Mouse (Mus musculus) cerebellum, postnatal 4 days (tissue): ENCODE data around the gene Rab1a.
"Not testable (repeated sequence)": the region's sequence is repeated elsewhere in the genome, so short reads cannot be mapped to it uniquely, and the experiment has no call there.

Experiments
- DNase-seq, 2 experiments: peaks; one replicate each; pipeline ENCODE4 v3.0.0; 2022; ENCODE audit warnings: low spot score in 2 of 2, mixed read lengths in 1 of 2

The Rab1a gene

GRCm38 (mm10) chr11:20217227-20217626, 16.0 kb downstream of the Rab1a start:
- DNase-seq: no peak

GRCm38 (mm10) chr11:20221671-20222070, 20.4 kb downstream of the Rab1a start:
- not testable (repeated sequence) for DNase-seq

- no peak for DNase-seq
These were observed 23.0 kb downstream of the Rab1a start for GRCm38 (mm10) chr11:20224196-20224595.

- no peak for DNase-seq
These were observed 24.7 kb downstream of the Rab1a start for GRCm38 (mm10) chr11:20225938-20226337.

GRCm38 (mm10) chr11:20228666-20229065, 27.4 kb downstream of the Rab1a start:
- no peak for DNase-seq

- no peak for DNase-seq
These were observed 28.1 kb downstream of the Rab1a start for GRCm38 (mm10) chr11:20229311-20229710.

- DNase-seq: no peak
These were observed 29.1 kb downstream of the Rab1a start for GRCm38 (mm10) chr11:20230286-20230685.

GRCm38 (mm10) chr11:20231128-20231878, 30.1 kb downstream of the Rab1a start:
- DNase-seq: no peak

GRCm38 (mm10) chr11:20232016-20232755, 31.0 kb downstream of the Rab1a start:
- no peak for DNase-seq

GRCm38 (mm10) chr11:20234233-20234632, 33.0 kb downstream of the Rab1a start:
- no peak for DNase-seq

GRCm38 (mm10) chr11:20237018-20237417, 35.8 kb downstream of the Rab1a start:
- no peak for DNase-seq

- no peak for DNase-seq
These were observed 36.7 kb downstream of the Rab1a start for GRCm38 (mm10) chr11:20237976-20238375.

- DNase-seq: no peak
These were observed 38.1 kb downstream of the Rab1a start for GRCm38 (mm10) chr11:20239279-20239861.

GRCm38 (mm10) chr11:20240331-20240730, 39.1 kb downstream of the Rab1a start:
- no peak for DNase-seq

GRCm38 (mm10) chr11:20241311-20241710, 40.1 kb downstream of the Rab1a start:
- DNase-seq: no peak

- DNase-seq: no peak
These were observed 41.3 kb downstream of the Rab1a start for GRCm38 (mm10) chr11:20242366-20243056.

- DNase-seq: no peak
These were observed 42.1 kb downstream of the Rab1a start for GRCm38 (mm10) chr11:20243214-20243913.

- DNase-seq: no peak
These were observed 43.4 kb downstream of the Rab1a start for GRCm38 (mm10) chr11:20244336-20245290.

- DNase-seq: no peak
These were observed 44.1 kb downstream of the Rab1a start for GRCm38 (mm10) chr11:20245316-20245715.

GRCm38 (mm10) chr11:20246616-20247015, 45.4 kb downstream of the Rab1a start:
- no peak for DNase-seq
